Mouse (Mus musculus): Measurements from ENCODE around the gene Uhrf1. TPM values are rescaled to one million over a fixed set of nuclear protein-coding genes. Genes with fewer than 3 reads are reported as not detected.

Uhrf1 gene
- polyA plus RNA-seq, 1 experiment from 2014 or later, result 13.8 TPM

GRCm38 (mm10) chr17:56330345-56330744 is 27.2 kb downstream of the Uhrf1 start:
- no peak overlapping the region for H3K27ac ChIP-seq (replicated peaks)
- no peak overlapping the region for H3K4me3 ChIP-seq (replicated peaks)
- 72% methylated on average over 3 of the region's 3 CpGs for WGBS
- peaks cover 73% of the 10 kb centered on the region for H3K4me1 ChIP-seq
- no peak for ATAC-seq (ENCODE audit: low FRiP score)
- no peak overlapping the region for H3K4me2 ChIP-seq
- no peaks in the 10 kb centered on the region for H3K9me3 ChIP-seq (replicated peaks)
- H3K9ac ChIP-seq (replicated peaks), result no peak overlapping the region
- H3K36me3 ChIP-seq, result no peaks in the 10 kb centered on the region
- H3K27me3 ChIP-seq (replicated peaks), result no peaks in the 10 kb centered on the region

GRCm38 (mm10) chr17:56331256-56331655 is 28.1 kb downstream of the Uhrf1 start:
- no peak overlapping the region for H3K4me3 ChIP-seq (replicated peaks)
- 0 out of 2 replicates have a peak overlapping the region, but pooled peaks have one; percentile 3 for H3K27ac ChIP-seq (replicated peaks)
- no peak overlapping the region for H3K4me2 ChIP-seq
- H3K9me3 ChIP-seq (replicated peaks), result no peaks in the 10 kb centered on the region
- no peak overlapping the region for H3K9ac ChIP-seq (replicated peaks)
- H3K4me1 ChIP-seq, result peaks cover 82% of the 10 kb centered on the region
- H3K36me3 ChIP-seq, result no peaks in the 10 kb centered on the region
- no peak for ATAC-seq (ENCODE audit: low FRiP score)
- H3K27me3 ChIP-seq (replicated peaks), result no peaks in the 10 kb centered on the region

- Histone ChIP-seq H3K9me3 (replicated peaks) (no peaks in the 10 kb centered on the region), H3K9ac (replicated peaks) (no peak overlapping the region), H3K4me2 (no peak overlapping the region), H3K27ac (replicated peaks) (no peak overlapping the region; the same call in 1 of the 2 replicates), H3K36me3 (no peaks in the 10 kb centered on the region), H3K4me3 (replicated peaks) (no peak overlapping the region), H3K4me1 (peaks cover 80% of the 10 kb centered on the region), H3K27me3 (replicated peaks) (no peaks in the 10 kb centered on the region)
- ATAC-seq (ENCODE audit: low FRiP score), result 0 out of 2 replicates have a peak, but pooled peaks have one; percentile 8
- WGBS, result 43% methylated on average over 8 of the region's 8 CpGs
These were observed 29.9 kb downstream of the Uhrf1 start for GRCm38 (mm10) chr17:56332987-56333386.

- no peak overlapping the region for H3K4me3 ChIP-seq (replicated peaks)
- H3K27me3 ChIP-seq (replicated peaks), result no peaks in the 10 kb centered on the region
- H3K4me1 ChIP-seq, result peaks cover 47% of the 10 kb centered on the region
- no peak overlapping the region for H3K4me2 ChIP-seq
- ATAC-seq (ENCODE audit: low FRiP score), result no peak
- 52% methylated on average over 4 of the region's 4 CpGs for WGBS
- no peak overlapping the region for H3K9ac ChIP-seq (replicated peaks)
- no peak overlapping the region for H3K27ac ChIP-seq (replicated peaks)
- no peaks in the 10 kb centered on the region for H3K36me3 ChIP-seq
- H3K9me3 ChIP-seq (replicated peaks), result no peaks in the 10 kb centered on the region
These were observed 34.1 kb downstream of the Uhrf1 start for GRCm38 (mm10) chr17:56337190-56337589.

GRCm38 (mm10) chr17:56337791-56338190 is 34.7 kb downstream of the Uhrf1 start:
- H3K4me1 ChIP-seq, result peaks cover 41% of the 10 kb centered on the region
- ATAC-seq (ENCODE audit: low FRiP score), result no peak
- no peak overlapping the region for H3K9ac ChIP-seq (replicated peaks)
- no peaks in the 10 kb centered on the region for H3K36me3 ChIP-seq
- H3K4me3 ChIP-seq (replicated peaks), result no peak overlapping the region
- no peaks in the 10 kb centered on the region for H3K9me3 ChIP-seq (replicated peaks)
- H3K4me2 ChIP-seq, result no peak overlapping the region
- 90% methylated on average over 6 of the region's 6 CpGs for WGBS
- no peak overlapping the region for H3K27ac ChIP-seq (replicated peaks)
- no peaks in the 10 kb centered on the region for H3K27me3 ChIP-seq (replicated peaks)

- Histone ChIP-seq H3K9me3 (replicated peaks) (no peaks in the 10 kb centered on the region), H3K9ac (replicated peaks) (no peak overlapping the region), H3K27me3 (replicated peaks) (no peaks in the 10 kb centered on the region), H3K36me3 (no peaks in the 10 kb centered on the region), H3K4me3 (replicated peaks) (no peak overlapping the region), H3K4me2 (no peak overlapping the region), H3K4me1 (peaks cover 34% of the 10 kb centered on the region), H3K27ac (replicated peaks) (no peak overlapping the region)
- 69% methylated on average over 4 of the region's 4 CpGs for WGBS
- ATAC-seq (ENCODE audit: low FRiP score), result no peak
These were observed 35.8 kb downstream of the Uhrf1 start for GRCm38 (mm10) chr17:56338909-56339308.

GRCm38 (mm10) chr17:56340717-56341116 is 37.6 kb downstream of the Uhrf1 start:
- Histone ChIP-seq H3K27ac (replicated peaks) (no peak overlapping the region), H3K9me3 (replicated peaks) (no peaks in the 10 kb centered on the region), H3K4me1 (peaks cover 32% of the 10 kb centered on the region), H3K4me3 (replicated peaks) (no peak overlapping the region), H3K27me3 (replicated peaks) (no peaks in the 10 kb centered on the region), H3K4me2 (no peak overlapping the region), H3K36me3 (peaks cover 3% of the 10 kb centered on the region; the same call in 1 of the 2 replicates), H3K9ac (replicated peaks) (no peak overlapping the region)
- no peak for ATAC-seq (ENCODE audit: low FRiP score)

GRCm38 (mm10) chr17:56343466-56343865 is 40.3 kb downstream of the Uhrf1 start:
- Histone ChIP-seq H3K4me2 (no peak overlapping the region), H3K36me3 (peaks cover 3% of the 10 kb centered on the region; the same call in 1 of the 2 replicates), H3K27ac (replicated peaks) (no peak overlapping the region), H3K9me3 (replicated peaks) (no peaks in the 10 kb centered on the region), H3K4me3 (replicated peaks) (no peak overlapping the region), H3K9ac (replicated peaks) (no peak overlapping the region), H3K4me1 (peaks cover 26% of the 10 kb centered on the region), H3K27me3 (replicated peaks) (no peaks in the 10 kb centered on the region)
- ATAC-seq (ENCODE audit: low FRiP score), result no peak
- WGBS, result 82% methylated on average over 3 of the region's 3 CpGs

GRCm38 (mm10) chr17:56345364-56345763 is 42.2 kb downstream of the Uhrf1 start:
- Histone ChIP-seq H3K4me2 (no peak overlapping the region), H3K27ac (replicated peaks) (no peak overlapping the region), H3K9ac (replicated peaks) (no peak overlapping the region), H3K27me3 (replicated peaks) (no peaks in the 10 kb centered on the region), H3K36me3 (peaks cover 3% of the 10 kb centered on the region; the same call in 1 of the 2 replicates), H3K9me3 (replicated peaks) (no peaks in the 10 kb centered on the region), H3K4me3 (replicated peaks) (no peak overlapping the region), H3K4me1 (peaks cover 25% of the 10 kb centered on the region)
- 82% methylated on average over 2 of the region's 2 CpGs for WGBS
- no peak for ATAC-seq (ENCODE audit: low FRiP score)

- H3K9ac ChIP-seq (replicated peaks), result no peak overlapping the region
These were observed 45.0 kb downstream of the Uhrf1 start for GRCm38 (mm10) chr17:56348128-56348527.

GRCm38 (mm10) chr17:56348586-56348985 is 45.5 kb downstream of the Uhrf1 start:
- Histone ChIP-seq H3K9ac (replicated peaks) (no peak overlapping the region), H3K4me1 (peaks cover 27% of the 10 kb centered on the region), H3K9me3 (replicated peaks) (no peaks in the 10 kb centered on the region), H3K4me2 (no peak overlapping the region), H3K36me3 (peaks cover 23% of the 10 kb centered on the region), H3K27me3 (replicated peaks) (no peaks in the 10 kb centered on the region), H3K4me3 (replicated peaks) (no peak overlapping the region), H3K27ac (replicated peaks) (no peak overlapping the region)
- ATAC-seq (ENCODE audit: low FRiP score), result no peak

More at GRCm38 (mm10) chr17:56348128-56348527, 45.0 kb downstream of the Uhrf1 start:
- Histone ChIP-seq H3K27ac (replicated peaks) (no peak overlapping the region), H3K27me3 (replicated peaks) (no peaks in the 10 kb centered on the region), H3K36me3 (peaks cover 19% of the 10 kb centered on the region), H3K4me1 (peaks cover 27% of the 10 kb centered on the region), H3K4me2 (no peak overlapping the region), H3K9me3 (replicated peaks) (no peaks in the 10 kb centered on the region), H3K4me3 (replicated peaks) (no peak overlapping the region)
- WGBS, result 82% methylated on average over 4 of the region's 4 CpGs
- ATAC-seq (ENCODE audit: low FRiP score), result no peak

- Histone ChIP-seq H3K27me3 (replicated peaks) (no peaks in the 10 kb centered on the region), H3K27ac (replicated peaks) (no peak overlapping the region), H3K9ac (replicated peaks) (no peak overlapping the region), H3K4me2 (no peak overlapping the region), H3K9me3 (replicated peaks) (no peaks in the 10 kb centered on the region), H3K4me3 (replicated peaks) (no peak overlapping the region), H3K36me3 (peaks cover 41% of the 10 kb centered on the region), H3K4me1 (peaks cover 20% of the 10 kb centered on the region)
- ATAC-seq (ENCODE audit: low FRiP score), result peak; percentile 40; the same call in 1 of the 2 replicates
- 33% methylated on average over 2 of the region's 2 CpGs for WGBS
These were observed 47.6 kb downstream of the Uhrf1 start for GRCm38 (mm10) chr17:56350694-56351093.

Measured in neural tube, embryonic 15.5 days (tissue).